Mouse (Mus musculus): ENCODE data around the gene Olfr819. TPM values are rescaled to one million over a fixed set of nuclear protein-coding genes. Genes with fewer than 3 reads are reported as not detected.
A peak's percentile ranks its signal among the peaks of the same experiment; 100 is the strongest.
"Not testable (repeated sequence)": the region's sequence is repeated elsewhere in the genome, so short reads cannot be mapped to it uniquely, and the experiment has no call there.

Gene Olfr819
- not detected for polyA plus RNA-seq (2017; shearing (Covaris generic))

GRCm38 (mm10) chr10:129967166-129967565, at the start of gene Olfr819:
Gene Olfr819, minus strand, starts transcription at chr10:129967266.
- not testable (repeated sequence) for ATAC-seq

- ATAC-seq = no peak
Measured at GRCm38 (mm10) chr10:130012321-130012720, 45.3 kb upstream of the Olfr819 start, which contains the start of gene Olfr820. Gene Olfr820, plus strand, starts transcription at chr10:130012621.

GRCm38 (mm10) chr10:130005366-130005765, 38.3 kb upstream of the Olfr819 start:
- not testable (repeated sequence) for ATAC-seq

GRCm38 (mm10) chr10:130004104-130004503, 37.0 kb upstream of the Olfr819 start:
- not testable (repeated sequence) for ATAC-seq

- ATAC-seq = not testable (repeated sequence)
Measured at GRCm38 (mm10) chr10:129984962-129985361, 17.9 kb upstream of the Olfr819 start, which contains the start of gene Gm10310. Gene Gm10310, minus strand, starts transcription at chr10:129985062.

GRCm38 (mm10) chr10:129981867-129982266, 14.8 kb upstream of the Olfr819 start:
- peak; percentile 26 for ATAC-seq

- not testable (repeated sequence) for ATAC-seq
Measured at GRCm38 (mm10) chr10:129976040-129976439, 9.0 kb upstream of the Olfr819 start, which contains the start of gene Olfr247. Gene Olfr247, minus strand, starts transcription at chr10:129976140.

GRCm38 (mm10) chr10:129972994-129973393, 5.9 kb upstream of the Olfr819 start:
- ATAC-seq = not testable (repeated sequence)

GRCm38 (mm10) chr10:129966232-129966631, 834 bp downstream of the Olfr819 start:
- ATAC-seq = peak; percentile 32

- no peak for ATAC-seq
Measured at GRCm38 (mm10) chr10:129949000-129949399, 18.1 kb downstream of the Olfr819 start, which contains the start of gene Olfr818. Gene Olfr818, minus strand, starts transcription at chr10:129949100.

- no peak for ATAC-seq
Measured at GRCm38 (mm10) chr10:129915497-129915896, 51.6 kb downstream of the Olfr819 start, which contains the start of gene Olfr816. Gene Olfr816, minus strand, starts transcription at chr10:129915597.

Other genes with a start within 250 kb of the Olfr819 start
- not detected for gene Olfr805, start 237.9 kb downstream of the Olfr819 start, polyA plus RNA-seq (2017; shearing (Covaris generic))
- not detected for gene Olfr806, start 225.3 kb downstream of the Olfr819 start, polyA plus RNA-seq (2017; shearing (Covaris generic))
- gene Olfr807, start 209.5 kb downstream of the Olfr819 start, polyA plus RNA-seq (2017; shearing (Covaris generic)) = not detected
- gene Olfr808, start 201.8 kb downstream of the Olfr819 start, polyA plus RNA-seq (2017; shearing (Covaris generic)) = not detected
- not detected for gene Olfr809, start 192.6 kb downstream of the Olfr819 start, polyA plus RNA-seq (2017; shearing (Covaris generic))
- not detected for gene Olfr810, start 172.3 kb downstream of the Olfr819 start, polyA plus RNA-seq (2017; shearing (Covaris generic))
- not detected for gene Olfr811, start 162.9 kb downstream of the Olfr819 start, polyA plus RNA-seq (2017; shearing (Covaris generic))
- not detected for gene Olfr812, start 121.2 kb downstream of the Olfr819 start, polyA plus RNA-seq (2017; shearing (Covaris generic))
- not detected for gene Olfr813, start 111.9 kb downstream of the Olfr819 start, polyA plus RNA-seq (2017; shearing (Covaris generic))
- under 1 TPM in 1 of 2 experiments, not detected in 1; 0.11 TPM for gene Olfr814, start 87.4 kb downstream of the Olfr819 start, polyA plus RNA-seq (2017; shearing (Covaris generic))
- gene Olfr815, start 61.4 kb downstream of the Olfr819 start, polyA plus RNA-seq (2017; shearing (Covaris generic)) = not detected
- not detected for gene Olfr816, start 51.7 kb downstream of the Olfr819 start, polyA plus RNA-seq (2017; shearing (Covaris generic))
- gene Olfr818, start 18.2 kb downstream of the Olfr819 start, polyA plus RNA-seq (2017; shearing (Covaris generic)) = not detected
- not detected for gene Olfr247, start 8.9 kb upstream of the Olfr819 start, polyA plus RNA-seq (2017; shearing (Covaris generic))
- under 1 TPM in 1 of 2 experiments, not detected in 1; 0.07 TPM for gene Gm10310, start 17.8 kb upstream of the Olfr819 start, polyA plus RNA-seq (2017; shearing (Covaris generic))
- not detected for gene Olfr820, start 45.4 kb upstream of the Olfr819 start, polyA plus RNA-seq (2017; shearing (Covaris generic))
- gene Olfr821, start 63.1 kb upstream of the Olfr819 start, polyA plus RNA-seq (2017; shearing (Covaris generic)) = not detected
- under 1 TPM in 1 of 2 experiments, not detected in 1; 0.12 TPM for gene Olfr822, start 103.9 kb upstream of the Olfr819 start, polyA plus RNA-seq (2017; shearing (Covaris generic))
- not detected for gene Olfr823, start 148.1 kb upstream of the Olfr819 start, polyA plus RNA-seq (2017; shearing (Covaris generic))
- gene Olfr824, start 162.7 kb upstream of the Olfr819 start, polyA plus RNA-seq (2017; shearing (Covaris generic)) = not detected
- gene Olfr825, start 199.5 kb upstream of the Olfr819 start, polyA plus RNA-seq (2017; shearing (Covaris generic)) = not detected
- not detected for gene Olfr826, start 216.9 kb upstream of the Olfr819 start, polyA plus RNA-seq (2017; shearing (Covaris generic))
- gene Olfr827, start 247.1 kb upstream of the Olfr819 start, polyA plus RNA-seq (2017; shearing (Covaris generic)) = not detected

All from CD4-positive, CD25-positive, alpha-beta regulatory T cell, adult 4 months (primary cell).